Mouse (Mus musculus) thymus, adult 2 months (tissue): Measurements from ENCODE around the gene Gm7075.

Source experiments
- CTCF ChIP-seq: fragments of 200-500 bp; IDR thresholded peaks from 2 replicates; pipeline ENCODE4 v1.5.1; 2012; ENCODE audit warnings: mild to moderate bottlenecking, control low read depth, low read length, moderate library complexity, borderline replicate concordance; ENCODE audit not compliant: control insufficient read depth, poor library complexity, insufficient read depth; ENCODE audit errors: extremely low read depth
- POLR2A ChIP-seq: fragments of 200-500 bp; IDR thresholded peaks from 2 replicates; pipeline ENCODE4 v1.6.1; 2012; ENCODE audit warnings: mild to moderate bottlenecking, low read length, control low read depth, moderate library complexity; ENCODE audit not compliant: control insufficient read depth, poor library complexity, insufficient read depth; ENCODE audit errors: extremely low read depth

DNA sequence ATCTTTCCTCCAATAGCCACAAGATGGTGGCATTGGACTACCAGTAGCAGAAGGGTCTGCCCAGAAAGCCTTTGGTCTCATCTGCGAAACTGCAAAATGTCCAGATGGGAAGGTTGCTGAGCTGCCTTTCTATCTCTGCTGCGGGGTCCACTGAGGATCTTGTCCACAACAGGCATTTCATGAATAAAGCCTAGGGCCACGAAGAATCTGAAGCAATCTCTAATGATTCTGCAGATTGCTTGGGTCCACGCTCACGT, 1.1 kb upstream of the Gm7075 start:
- no peak for TF ChIP-seq CTCF
- TF ChIP-seq POLR2A, result no peak
